8 mouse cellular contexts compared by ENCODE assay signal in genomic region chr2:131174700-131175099, GRCm38 (mm10). TPM values are rescaled to one million over a fixed set of nuclear protein-coding genes. Genes with fewer than 3 reads are reported as not detected.
A peak's percentile ranks its signal among the peaks of the same experiment; 100 is the strongest.
DNase-seq lines count a peak whose midpoint lies in the region; ATAC-seq and TF ChIP-seq lines count a peak whose summit lies in the region.

No protein-coding gene starts in this region.

- peaks cover 16% of the 10 kb centered on the region for H3K79me2 ChIP-seq in MEL (ENCODE audit: control insufficient read depth, insufficient read depth, low read length, poor library complexity)

- no peak overlapping the region for H3K27ac ChIP-seq in MEL (ENCODE audit: control insufficient read depth, low read depth, low read length)
- no peak overlapping the region for H3K27ac ChIP-seq in forebrain, embryonic 10.5 days
- H3K27ac ChIP-seq in lung, embryonic 15.5 days = no peak overlapping the region

- no peak overlapping the region for H3K9ac ChIP-seq in MEL (ENCODE audit: control insufficient read depth, low read depth, low read length, poor library complexity, severe bottlenecking)
- no peak overlapping the region for H3K9ac ChIP-seq in lung, embryonic 15.5 days

- WGBS in forebrain, embryonic 10.5 days = 5% methylated on average over 11 of the region's 11 CpGs
- WGBS in lung, embryonic 15.5 days = 4% methylated on average over 11 of the region's 11 CpGs

- peaks cover 0 to 12% of the 10 kb centered on the region in 2 experiments; a peak in 2 of 4 replicates for H3K36me3 ChIP-seq in MEL (ENCODE audit: control insufficient read depth in 1 of 2, insufficient read depth in 2 of 2, low read length in 2 of 2)
- H3K36me3 ChIP-seq in forebrain, embryonic 10.5 days (replicated peaks) = peaks cover 38% of the 10 kb centered on the region
- H3K36me3 ChIP-seq in lung, embryonic 15.5 days = 0 out of 2 replicates have a peak, but pooled peaks cover 4% of the 10 kb centered on the region

- H3K4me2 ChIP-seq in lung, embryonic 15.5 days = peak overlapping the region; percentile 64

- no peak for TF ChIP-seq CTCF in MEL (IDR thresholded peaks at IDR 0.05 in 2 of 3, conservative IDR thresholded peaks at IDR 0.05 in 1 of 3; ENCODE audit: control insufficient read depth in 1 of 3, insufficient read depth in 1 of 3, low read depth in 2 of 3, low read length in 3 of 3, poor library complexity in 1 of 3, severe bottlenecking in 1 of 3)

- ATAC-seq in lung, embryonic 15.5 days (ENCODE audit: borderline replicate concordance, extremely low read depth, low FRiP score, low TSS enrichment) = no peak

- no peaks in the 10 kb centered on the region for H3K9me3 ChIP-seq in MEL (replicated peaks; ENCODE audit: insufficient read depth, low read length)
- no peaks in the 10 kb centered on the region for H3K9me3 ChIP-seq in forebrain, embryonic 10.5 days
- H3K9me3 ChIP-seq in lung, embryonic 15.5 days = no peaks in the 10 kb centered on the region

- TF ChIP-seq EP300 in MEL (IDR thresholded peaks at IDR 0.05; ENCODE audit: low read depth in 1 of 2, low read length in 2 of 2) = no peak

- peaks cover 3 to 49% of the 10 kb centered on the region in 2 experiments; a peak in 3 of 4 replicates for H3K4me1 ChIP-seq in MEL (ENCODE audit: control insufficient read depth in 1 of 2, insufficient read depth in 2 of 2, low read length in 2 of 2)
- H3K4me1 ChIP-seq in forebrain, embryonic 10.5 days = peaks cover 71% of the 10 kb centered on the region
- peaks cover 51% of the 10 kb centered on the region for H3K4me1 ChIP-seq in lung, embryonic 15.5 days

- DNase-seq in MEL (ENCODE audit: low read depth, low spot score) = peak; percentile 88
- peak; percentile 67 for DNase-seq in c-Kit-positive CD71-negative TER-119-negative erythroid progenitor cells, embryonic 14.5 days (ENCODE audit: low read depth)
- DNase-seq in forebrain, embryonic 10.5 days (ENCODE audit: extremely low spot score, low spot score) = peak; percentile 64
- peak; percentile 62 for DNase-seq in heart, postnatal 4 days
- peak; percentile 69 to 72 for DNase-seq in layer of hippocampus, adult 8-10 months (ENCODE audit: low spot score in 2 of 2)
- peak; percentile 82 for DNase-seq in retina, adult 2 months (ENCODE audit: low read depth, low spot score)
- peak; percentile 72 for DNase-seq in yolk sac, embryonic 10.5 days (ENCODE audit: low spot score)

- TF ChIP-seq RAD21 in MEL (IDR thresholded peaks at IDR 0.05; ENCODE audit: low read depth, low read length) = no peak

- TF ChIP-seq POLR2A in MEL (IDR thresholded peaks at IDR 0.05; ENCODE audit: control insufficient read depth in 1 of 2, insufficient read depth in 1 of 2, low read depth in 1 of 2, low read length in 2 of 2, poor library complexity in 1 of 2) = peak in 1 of 2 experiments; percentile 47; a peak in 1 of 4 replicates

- peak overlapping the region; percentile 10 to 51; a peak in 3 of 4 replicates for H3K4me3 ChIP-seq in MEL (ENCODE audit: control insufficient read depth in 1 of 2, insufficient read depth in 1 of 2, low read depth in 2 of 2, low read length in 2 of 2)
- peak overlapping the region; percentile 53 for H3K4me3 ChIP-seq in forebrain, embryonic 10.5 days
- H3K4me3 ChIP-seq in lung, embryonic 15.5 days = peak overlapping the region; percentile 30

- no peaks in the 10 kb centered on the region for H3K27me3 ChIP-seq in MEL (ENCODE audit: control insufficient read depth in 1 of 2, insufficient read depth in 2 of 2, low read length in 2 of 2)
- peaks cover 48% of the 10 kb centered on the region for H3K27me3 ChIP-seq in forebrain, embryonic 10.5 days (ENCODE audit: poor library complexity, severe bottlenecking)
- peaks cover 34% of the 10 kb centered on the region for H3K27me3 ChIP-seq in lung, embryonic 15.5 days

TF ChIP-seq in MEL, 35 proteins besides CTCF, POLR2A, EP300 and RAD21 (continues in another document):
- TF ChIP-seq MAZ (IDR thresholded peaks at IDR 0.05; ENCODE audit: low read depth, low read length) (no peak), TCF12 (IDR thresholded peaks at IDR 0.05; ENCODE audit: low read depth, low read length) (no peak), TBP (IDR thresholded peaks at IDR 0.05; ENCODE audit: low read depth, low read length) (no peak), CHD1 (IDR thresholded peaks at IDR 0.05; ENCODE audit: low read depth, low read length) (no peak), E2F4 (IDR thresholded peaks at IDR 0.05; ENCODE audit: borderline replicate concordance, low read depth, low read length) (no peak), JUND (IDR thresholded peaks at IDR 0.05; ENCODE audit: low read depth, low read length) (no peak), SMC3 (IDR thresholded peaks at IDR 0.05; ENCODE audit: low read depth, low read length) (no peak), MAX (IDR thresholded peaks at IDR 0.05; ENCODE audit: low read length) (no peak), KAT2A (conservative IDR thresholded peaks at IDR 0.05; ENCODE audit: low read depth, low read length) (peak; percentile 93), ETS1 (IDR thresholded peaks at IDR 0.05; ENCODE audit: low read depth, low read length) (no peak), USF1 (IDR thresholded peaks at IDR 0.05; ENCODE audit: low read depth, low read length) (no peak), GATA1 (IDR thresholded peaks at IDR 0.05; ENCODE audit: low read depth, low read length) (no peak), CHD2 (IDR thresholded peaks at IDR 0.05; ENCODE audit: low read length) (no peak), SIN3A (IDR thresholded peaks at IDR 0.05; ENCODE audit: low read length) (peak; percentile 99), HCFC1 (IDR thresholded peaks at IDR 0.05; ENCODE audit: low read depth, low read length) (peak; percentile 99), MXI1 (IDR thresholded peaks at IDR 0.05; ENCODE audit: low read depth, low read length) (peak; percentile 89), ZMIZ1 (IDR thresholded peaks at IDR 0.05; ENCODE audit: low read depth, low read length) (no peak), USF2 (IDR thresholded peaks at IDR 0.05; ENCODE audit: borderline replicate concordance in 1 of 2, insufficient read depth in 1 of 2, low read depth in 1 of 2, low read length in 2 of 2) (no peak), ZC3H11A (IDR thresholded peaks at IDR 0.05; ENCODE audit: low read depth, low read length) (no peak), TAL1 (IDR thresholded peaks at IDR 0.05; ENCODE audit: low read length) (peak; percentile 27; the same call in 1 of the 2 replicates), UBTF (IDR thresholded peaks at IDR 0.05; ENCODE audit: borderline replicate concordance, insufficient read depth, low read depth, low read length) (no peak), ZKSCAN1 (IDR thresholded peaks at IDR 0.05; ENCODE audit: low read depth, low read length) (no peak), NRF1 (IDR thresholded peaks at IDR 0.05; ENCODE audit: insufficient read depth, low read depth, low read length, poor library complexity, severe bottlenecking) (0 out of 2 replicates have a peak, but pooled peaks have one; percentile 27)

RNA-seq across cellular contexts. Expression of gene Cenpb, which starts 5.2 kb away (rescaled TPM):
- total RNA-seq in MEL (2012; rRNA removed) = 16.1 and 24.3 TPM in 2 replicates
- 10 to 100 TPM in 1 of 2 experiments, not detected in 1; 34.9 TPM for polyA plus RNA-seq in MEL (2012; ENCODE audit: insufficient read depth in 1 of 2, insufficient read length in 2 of 2, low read depth in 1 of 2, low replicate concordance in 2 of 2, missing spikeins in 1 of 2)
- polyA plus RNA-seq in forebrain, embryonic 10.5 days (2016; fragmentation: Nextera tagmentation; extraction: Ambion mirVana) = 8.9 and 10.0 TPM in 2 replicates
- total RNA-seq in heart, postnatal 4 days (2021) = 10 to 100 TPM; 76.5 to 78.4 TPM
- total RNA-seq in layer of hippocampus, adult 8-10 months (2022) = 10 to 100 TPM; 65.8 to 79.4 (median 73.1) TPM
- polyA plus RNA-seq in lung, embryonic 15.5 days (2015; fragmentation: Nextera tagmentation; extraction: Ambion mirVana) = 12.6 and 14.1 TPM in 2 replicates

RNA-seq across cellular contexts. Expression of gene Cdc25b, which starts 12.0 kb away (rescaled TPM):
- total RNA-seq in MEL (2012; rRNA removed) = 11.8 and 12.6 TPM in 2 replicates
- 10 to 100 TPM in 1 of 2 experiments, not detected in 1; 34.5 TPM for polyA plus RNA-seq in MEL (2012; ENCODE audit: insufficient read depth in 1 of 2, insufficient read length in 2 of 2, low read depth in 1 of 2, low replicate concordance in 2 of 2, missing spikeins in 1 of 2)
- 65.9 and 79.3 TPM in 2 replicates for polyA plus RNA-seq in forebrain, embryonic 10.5 days (2016; fragmentation: Nextera tagmentation; extraction: Ambion mirVana)
- total RNA-seq in heart, postnatal 4 days (2021) = 10 to 100 TPM; 23.5 to 34.1 TPM
- 10 to 100 TPM; 21.6 to 31.4 (median 25.4) TPM for total RNA-seq in layer of hippocampus, adult 8-10 months (2022)
- 56.1 and 58.4 TPM in 2 replicates for polyA plus RNA-seq in lung, embryonic 15.5 days (2015; fragmentation: Nextera tagmentation; extraction: Ambion mirVana)

RNA-seq across cellular contexts. Expression of gene Spef1, which starts 12.4 kb away (rescaled TPM):
- total RNA-seq in MEL (2012; rRNA removed) = 0.46 and 1.8 TPM in 2 replicates
- polyA plus RNA-seq in MEL (2012; ENCODE audit: insufficient read depth in 1 of 2, insufficient read length in 2 of 2, low read depth in 1 of 2, low replicate concordance in 2 of 2, missing spikeins in 1 of 2) = 1 to 10 TPM in 1 of 2 experiments, not detected in 1; 1.2 TPM
- polyA plus RNA-seq in forebrain, embryonic 10.5 days (2016; fragmentation: Nextera tagmentation; extraction: Ambion mirVana) = 4.4 and 4.6 TPM in 2 replicates
- total RNA-seq in heart, postnatal 4 days (2021) = 1 to 10 TPM; 6.3 to 7.2 TPM
- 10 to 100 TPM in 2 of 4 experiments, 1 to 10 TPM in 2; 6.7 to 10.7 (median 8.8) TPM for total RNA-seq in layer of hippocampus, adult 8-10 months (2022)
- polyA plus RNA-seq in lung, embryonic 15.5 days (2015; fragmentation: Nextera tagmentation; extraction: Ambion mirVana) = 5.0 and 5.8 TPM in 2 replicates

RNA-seq across cellular contexts. Expression of gene 1700037H04Rik, which starts 14.8 kb away (rescaled TPM):
- total RNA-seq in MEL (2012; rRNA removed) = 38.2 and 45.5 TPM in 2 replicates
- 10 to 100 TPM in 1 of 2 experiments, not detected in 1; 72.6 TPM for polyA plus RNA-seq in MEL (2012; ENCODE audit: insufficient read depth in 1 of 2, insufficient read length in 2 of 2, low read depth in 1 of 2, low replicate concordance in 2 of 2, missing spikeins in 1 of 2)
- 128 and 129 TPM in 2 replicates for polyA plus RNA-seq in forebrain, embryonic 10.5 days (2016; fragmentation: Nextera tagmentation; extraction: Ambion mirVana)
- total RNA-seq in heart, postnatal 4 days (2021) = 10 to 100 TPM; 23.4 to 26.0 TPM
- 10 to 100 TPM; 53.5 to 59.8 (median 57.2) TPM for total RNA-seq in layer of hippocampus, adult 8-10 months (2022)
- 60.4 and 61.5 TPM in 2 replicates for polyA plus RNA-seq in lung, embryonic 15.5 days (2015; fragmentation: Nextera tagmentation; extraction: Ambion mirVana)

RNA-seq across cellular contexts. Expression of gene Ap5s1, which starts 32.2 kb away (rescaled TPM):
- 9.6 TPM in 2 replicates for total RNA-seq in MEL (2012; rRNA removed)
- polyA plus RNA-seq in MEL (2012; ENCODE audit: insufficient read depth in 1 of 2, insufficient read length in 2 of 2, low read depth in 1 of 2, low replicate concordance in 2 of 2, missing spikeins in 1 of 2) = 10 to 100 TPM in 1 of 2 experiments, not detected in 1; 12.7 TPM
- polyA plus RNA-seq in forebrain, embryonic 10.5 days (2016; fragmentation: Nextera tagmentation; extraction: Ambion mirVana) = 23.2 and 26.9 TPM in 2 replicates
- total RNA-seq in heart, postnatal 4 days (2021) = 10 to 100 TPM; 32.6 to 42.4 TPM
- 10 to 100 TPM; 20.9 to 24.2 (median 22.8) TPM for total RNA-seq in layer of hippocampus, adult 8-10 months (2022)
- 22.6 and 27.0 TPM in 2 replicates for polyA plus RNA-seq in lung, embryonic 15.5 days (2015; fragmentation: Nextera tagmentation; extraction: Ambion mirVana)
